Mouse (Mus musculus) spleen, adult 2 months (tissue): ENCODE results near the gene Erg.

Source experiments
- CTCF ChIP-seq: fragments of 200-500 bp; IDR thresholded peaks from 2 replicates; pipeline ENCODE4 v1.5.1; 2011; ENCODE audit warnings: mild to moderate bottlenecking, inconsistent platforms; ENCODE audit not compliant: insufficient read depth, insufficient read length, insufficient replicate concordance; ENCODE audit errors: extremely low read depth
- POLR2A ChIP-seq: fragments of 200-500 bp; IDR thresholded peaks from 2 replicates; pipeline ENCODE4 v1.6.1; 2011; ENCODE audit warnings: low read depth, low read length, inconsistent platforms

DNA sequence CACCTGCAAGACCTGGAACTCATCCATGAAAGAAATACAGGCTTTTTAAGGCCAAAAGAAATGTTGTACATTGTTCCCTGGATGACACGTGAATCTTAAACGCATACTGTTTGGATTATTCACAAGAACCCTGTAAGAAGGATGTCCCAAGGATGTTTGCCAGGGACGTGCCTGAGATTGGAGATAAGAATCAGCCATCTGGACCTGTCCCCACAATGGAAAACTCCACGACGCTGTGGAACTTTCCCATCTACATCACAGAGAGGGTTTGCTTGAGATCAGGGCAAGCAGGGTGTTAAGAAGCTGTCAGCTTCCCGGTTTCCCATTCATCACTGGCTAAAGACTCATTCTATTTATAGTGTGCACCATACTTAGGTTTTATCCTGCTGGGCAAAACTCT is 122.6 kb downstream of the Erg start:
- TF ChIP-seq CTCF: no peak
- no peak for TF ChIP-seq POLR2A
